Mouse (Mus musculus) left cerebral cortex, postnatal 36 days (tissue): ENCODE measurements at regions not wholly inside any gene's neighbourhood (a gene's known extent, or its start where the extent isn't known, plus 50 kb on each side); places are given as distances from the start of the nearest gene placed in this dataset.
A peak's percentile ranks its signal among the peaks of the same experiment; 100 is the strongest.

Experiments
- DNase-seq, 2 experiments: peaks; one replicate each; pipeline ENCODE4 v3.0.0; 2021 to 2022; ENCODE audit warnings: low spot score in 2 of 2, mixed read lengths in 1 of 2
- intact Hi-C: fragments of 180-260 bp; cut with DNase I; formaldehyde crosslinking; loops from one replicate; pipeline ENCODE4 v1.15.1; 2025

- peak in 1 of 2 experiments; percentile 26 for DNase-seq
- intact Hi-C loops, result loop anchor here (2.0 to 10.0 kb wide), 4 partner anchors 98 to 610 kb away; no protein-coding TSS in a partner anchor
Observed at GRCm38 (mm10) chr3:19904446-19905275, 52.2 kb upstream of the Cp start.
